Mouse (Mus musculus) midbrain, embryonic 13.5 days (tissue): ENCODE measurements around the gene Zfp58. TPM values are rescaled to one million over a fixed set of nuclear protein-coding genes. Genes with fewer than 3 reads are reported as not detected.
"Not testable (repeated sequence)": the region's sequence is repeated elsewhere in the genome, so short reads cannot be mapped to it uniquely, and the experiment has no call there.

ENCODE experiments used
- ATAC-seq: fragments of 200-750 bp; cut with Nextera tagmentation; 2 replicates; pipeline ENCODE4 v1.8.0; 2017; ENCODE audit warnings: mild to moderate bottlenecking, moderate TSS enrichment, moderate library complexity
- H3K27ac ChIP-seq: fragments of 300-500 bp; sonication (generic); 2 replicates; pipeline ENCODE4 v1.5.1; 2015; ENCODE audit warnings: inconsistent platforms, mild to moderate bottlenecking, moderate library complexity
- H3K27me3 ChIP-seq: fragments of 300-500 bp; sonication (generic); 2 replicates; pipeline ENCODE4 v1.6.1; 2015; ENCODE audit warnings: mild to moderate bottlenecking, inconsistent platforms
- H3K36me3 ChIP-seq: fragments of 300-500 bp; sonication (generic); 2 replicates; pipeline ENCODE4 v1.6.1; 2015; ENCODE audit warnings: mild to moderate bottlenecking, inconsistent platforms
- H3K4me1 ChIP-seq: fragments of 300-500 bp; sonication (generic); replicated peaks from 2 replicates; pipeline ENCODE4 v1.6.1; 2015; ENCODE audit warnings: inconsistent platforms
- H3K4me2 ChIP-seq: fragments of 300-500 bp; sonication (generic); replicated peaks from 2 replicates; pipeline ENCODE4 v1.6.1; 2015; ENCODE audit warnings: moderate library complexity, mild to moderate bottlenecking, inconsistent platforms
- H3K4me3 ChIP-seq: fragments of 300-500 bp; sonication (generic); replicated peaks from 2 replicates; pipeline ENCODE4 v1.5.1; 2015; ENCODE audit warnings: mild to moderate bottlenecking, inconsistent platforms
- H3K9ac ChIP-seq: fragments of 300-500 bp; sonication (generic); replicated peaks from 2 replicates; pipeline ENCODE4 v1.6.1; 2015; ENCODE audit warnings: mild to moderate bottlenecking, inconsistent platforms
- H3K9me3 ChIP-seq: fragments of 300-500 bp; sonication (generic); 2 replicates; pipeline ENCODE4 v1.6.1; 2016; ENCODE audit warnings: mild to moderate bottlenecking, inconsistent platforms
- WGBS: fragments of 180-500 bp; shearing (Covaris S2); methylation state at CpG from one replicate; pipeline ENCODE4 v1.1.7; 2015; 5-methylcytosine and 5-hydroxymethylcytosine counted together
- polyA plus RNA-seq: library from polyadenylated mRNA; unstranded; fragments of >200 nt; fragmentation: Nextera tagmentation; extraction: Ambion mirVana; gene quantifications from 2 replicates; pipeline ENCODE4 v1.2.1, GENCODE M21; 2015

The Zfp58 gene
- polyA plus RNA-seq: 15.1 and 16.0 TPM in 2 replicates

GRCm38 (mm10) chr13:67500084-67500719 is at the start of gene Zfp58:
Gene Zfp58 (minus strand): TSS chr13:67500555.
- H3K9ac ChIP-seq: peak within 1 kb of the TSS; percentile 75
- no peaks in the 10 kb centered on the region for H3K9me3 ChIP-seq
- peaks cover 13% of the 10 kb centered on the region for H3K36me3 ChIP-seq
- H3K27ac ChIP-seq: 0 out of 2 replicates have a peak within 1 kb of the TSS, but pooled peaks have one; percentile 1
- H3K27me3 ChIP-seq: no peaks in the 10 kb centered on the region
- WGBS: under 1% methylated on average over 22 of the region's 22 CpGs
- H3K4me1 ChIP-seq: peaks cover 8% of the 10 kb centered on the region
- peak within 1 kb of the TSS; percentile 77 for H3K4me3 ChIP-seq
- peak within 1 kb of the TSS; percentile 75 for H3K4me2 ChIP-seq
- peak; percentile 97 for ATAC-seq

GRCm38 (mm10) chr13:67545941-67546340 is 45.6 kb upstream of the Zfp58 start:
- H3K27me3 ChIP-seq: no peaks in the 10 kb centered on the region
- no peak overlapping the region for H3K4me2 ChIP-seq
- ATAC-seq: no peak
- H3K4me1 ChIP-seq: peaks cover 8% of the 10 kb centered on the region
- H3K9me3 ChIP-seq: peaks cover 3% of the 10 kb centered on the region; the same call in 1 of the 2 replicates
- no peak overlapping the region for H3K4me3 ChIP-seq
- 85% methylated on average over 1 of the region's 1 CpGs for WGBS
- no peak overlapping the region for H3K27ac ChIP-seq
- H3K9ac ChIP-seq: no peak overlapping the region
- H3K36me3 ChIP-seq: peaks cover 46% of the 10 kb centered on the region

- Histone ChIP-seq H3K4me3 (peak overlapping the region; percentile 92; the same call in 1 of the 2 replicates), H3K4me1 (peaks cover 24% of the 10 kb centered on the region), H3K27me3 (no peaks in the 10 kb centered on the region), H3K4me2 (no peak overlapping the region), H3K9ac (no peak overlapping the region), H3K36me3 (no peaks in the 10 kb centered on the region), H3K27ac (no peak overlapping the region), H3K9me3 (no peaks in the 10 kb centered on the region)
- no peak for ATAC-seq
- WGBS: 80% methylated on average over 3 of the region's 3 CpGs
Measured at GRCm38 (mm10) chr13:67527049-67527730, 26.8 kb upstream of the Zfp58 start.

GRCm38 (mm10) chr13:67525753-67526410 is 25.5 kb upstream of the Zfp58 start, which contains the start of the genes Gm26965 and Zfp87:
Gene Gm26965 (minus strand): TSS chr13:67526151.
Gene Zfp87 (minus strand): TSS chr13:67526177.
- peak within 1 kb of the TSS; percentile 91 for H3K4me2 ChIP-seq
- H3K27me3 ChIP-seq: no peaks in the 10 kb centered on the region
- H3K36me3 ChIP-seq: peaks cover 11% of the 10 kb centered on the region
- peak; percentile 99 for ATAC-seq
- no peaks in the 10 kb centered on the region for H3K9me3 ChIP-seq
- peak within 1 kb of the TSS; percentile 92 for H3K4me3 ChIP-seq
- under 1% methylated on average over 27 of the region's 27 CpGs for WGBS
- peak within 1 kb of the TSS; percentile 79 for H3K27ac ChIP-seq
- peaks cover 24% of the 10 kb centered on the region for H3K4me1 ChIP-seq
- peak within 1 kb of the TSS; percentile 89 for H3K9ac ChIP-seq

GRCm38 (mm10) chr13:67500908-67501307 is 553 bp upstream of the Zfp58 start:
- Histone ChIP-seq H3K9me3 (no peaks in the 10 kb centered on the region), H3K4me1 (peaks cover 8% of the 10 kb centered on the region), H3K9ac (no peak overlapping the region), H3K4me2 (no peak overlapping the region), H3K27ac (no peak overlapping the region), H3K27me3 (no peaks in the 10 kb centered on the region), H3K4me3 (no peak overlapping the region; the same call in 1 of the 2 replicates), H3K36me3 (peaks cover 10% of the 10 kb centered on the region; the same call in 1 of the 2 replicates)
- WGBS: 83% methylated on average over 1 of the region's 1 CpGs
- peak; percentile 66 for ATAC-seq

GRCm38 (mm10) chr13:67495631-67496030 is 4.7 kb downstream of the Zfp58 start:
- ATAC-seq: no peak
- 98% methylated on average over 1 of the region's 1 CpGs for WGBS
- Histone ChIP-seq H3K4me1 (peaks cover 8% of the 10 kb centered on the region), H3K4me2 (no peak overlapping the region), H3K27me3 (no peaks in the 10 kb centered on the region), H3K27ac (no peak overlapping the region), H3K9ac (no peak overlapping the region), H3K9me3 (peaks cover 11% of the 10 kb centered on the region; the same call in 1 of the 2 replicates), H3K36me3 (peaks cover 55% of the 10 kb centered on the region), H3K4me3 (no peak overlapping the region)

- no peak overlapping the region for H3K27ac ChIP-seq
- H3K4me3 ChIP-seq: peak overlapping the region; percentile 51
Measured at GRCm38 (mm10) chr13:67484424-67484811, 15.9 kb downstream of the Zfp58 start.

GRCm38 (mm10) chr13:67483625-67484423 is 16.5 kb downstream of the Zfp58 start, which contains the start of gene Zfp874b:
Gene Zfp874b (minus strand): TSS chr13:67484258.
- Histone ChIP-seq H3K4me1 (peaks cover 7% of the 10 kb centered on the region), H3K9me3 (no peaks in the 10 kb centered on the region), H3K27me3 (no peaks in the 10 kb centered on the region), H3K4me3 (peak within 1 kb of the TSS; percentile 51), H3K36me3 (peaks cover 11% of the 10 kb centered on the region), H3K27ac (no peak within 1 kb of the TSS), H3K9ac (peak within 1 kb of the TSS; percentile 63), H3K4me2 (peak within 1 kb of the TSS; percentile 68)
- WGBS: 7% methylated on average over 20 of the region's 20 CpGs
- ATAC-seq: peak; percentile 96

More at GRCm38 (mm10) chr13:67484424-67484811, 15.9 kb downstream of the Zfp58 start:
- peak overlapping the region; percentile 68 for H3K4me2 ChIP-seq
- 46% methylated on average over 8 of the region's 8 CpGs for WGBS
- H3K9ac ChIP-seq: no peak overlapping the region; the same call in 1 of the 2 replicates
- peaks cover 7% of the 10 kb centered on the region for H3K4me1 ChIP-seq
- peaks cover 15% of the 10 kb centered on the region for H3K36me3 ChIP-seq
- peak; percentile 76 for ATAC-seq
- no peaks in the 10 kb centered on the region for H3K27me3 ChIP-seq
- no peaks in the 10 kb centered on the region for H3K9me3 ChIP-seq

- Histone ChIP-seq H3K36me3 (0 out of 2 replicates have a peak, but pooled peaks cover 2% of the 10 kb centered on the region), H3K9me3 (no peaks in the 10 kb centered on the region), H3K4me1 (peaks cover 7% of the 10 kb centered on the region), H3K4me2 (no peak overlapping the region), H3K4me3 (no peak overlapping the region), H3K27me3 (no peaks in the 10 kb centered on the region), H3K27ac (no peak overlapping the region), H3K9ac (no peak overlapping the region)
- WGBS: 71% methylated on average over 4 of the region's 4 CpGs
- ATAC-seq: no peak
Measured at GRCm38 (mm10) chr13:67481528-67481927, 18.8 kb downstream of the Zfp58 start.

GRCm38 (mm10) chr13:67469274-67469673 is 31.1 kb downstream of the Zfp58 start:
- H3K36me3 ChIP-seq: peaks cover 12% of the 10 kb centered on the region
- H3K27me3 ChIP-seq: no peaks in the 10 kb centered on the region
- H3K9ac ChIP-seq: no peak overlapping the region
- H3K27ac ChIP-seq: no peak overlapping the region
- WGBS: 88% methylated on average over 3 of the region's 3 CpGs
- 0 out of 2 replicates have a peak, but pooled peaks cover 2% of the 10 kb centered on the region for H3K9me3 ChIP-seq
- H3K4me3 ChIP-seq: no peak overlapping the region
- H3K4me2 ChIP-seq: no peak overlapping the region
- ATAC-seq: no peak
- H3K4me1 ChIP-seq: no peaks in the 10 kb centered on the region

- not testable (repeated sequence) for H3K9ac ChIP-seq, H3K27me3 ChIP-seq, H3K9me3 ChIP-seq, H3K4me3 ChIP-seq, H3K27ac ChIP-seq, H3K36me3 ChIP-seq, ATAC-seq, H3K4me2 ChIP-seq, H3K4me1 ChIP-seq
- WGBS: 93% methylated on average over 3 of the region's 5 CpGs
Measured at GRCm38 (mm10) chr13:67463506-67464185, 36.7 kb downstream of the Zfp58 start.
